Mouse (Mus musculus): Measurements from ENCODE around the gene Gucy2c. TPM values are rescaled to one million over a fixed set of nuclear protein-coding genes. Genes with fewer than 3 reads are reported as not detected.

Gene Gucy2c
- 0.10 TPM in 1 of 2 replicates, not detected in the other for polyA plus RNA-seq (2014; fragmentation: Nextera tagmentation; extraction: Ambion mirVana)

- Histone ChIP-seq H3K27me3 (ENCODE audit: control insufficient read depth, insufficient read depth, low read length) (no peaks in the 10 kb centered on the region), H3K4me2 (replicated peaks; ENCODE audit: low read depth, low read length) (no peak within 1 kb of the TSS), H3K9me3 (ENCODE audit: control insufficient read depth, low read length) (no peaks in the 10 kb centered on the region), H3K27ac (ENCODE audit: low read depth, low read length) (no peak within 1 kb of the TSS), H3K4me3 (ENCODE audit: low read length) (no peak within 1 kb of the TSS), H3K9ac (ENCODE audit: low read depth, low read length) (no peak within 1 kb of the TSS), H3K36me3 (ENCODE audit: control insufficient read depth, insufficient read depth, low read length) (no peaks in the 10 kb centered on the region), H3K4me1 (ENCODE audit: control insufficient read depth, insufficient read depth, low read length) (no peaks in the 10 kb centered on the region)
- no peak for ATAC-seq (ENCODE audit: low FRiP score, low TSS enrichment)
- WGBS, result 73% methylated on average over 20 of the region's 20 CpGs
These were observed at the start of gene Gucy2c for GRCm38 (mm10) chr6:136781377-136781986. Gucy2c (minus strand) TSS chr6:136781765.

GRCm38 (mm10) chr6:136828681-136829080 lies 47.1 kb upstream of the Gucy2c start:
- H3K4me2 ChIP-seq (replicated peaks; ENCODE audit: low read depth, low read length), result peak overlapping the region; percentile 63
- ATAC-seq (ENCODE audit: low FRiP score, low TSS enrichment), result no peak
- WGBS, result 39% methylated on average over 4 of the region's 4 CpGs
- H3K9me3 ChIP-seq (ENCODE audit: control insufficient read depth, low read length), result no peaks in the 10 kb centered on the region
- peak overlapping the region; percentile 73; the same call in 1 of the 2 replicates for H3K27ac ChIP-seq (ENCODE audit: low read depth, low read length)
- H3K4me3 ChIP-seq (ENCODE audit: low read length), result peak overlapping the region; percentile 100
- H3K9ac ChIP-seq (ENCODE audit: low read depth, low read length), result peak overlapping the region; percentile 59; the same call in 1 of the 2 replicates
- H3K4me1 ChIP-seq (ENCODE audit: control insufficient read depth, insufficient read depth, low read length), result 0 out of 2 replicates have a peak, but pooled peaks cover 3% of the 10 kb centered on the region
- H3K36me3 ChIP-seq (ENCODE audit: control insufficient read depth, insufficient read depth, low read length), result peaks cover 21% of the 10 kb centered on the region
- H3K27me3 ChIP-seq (ENCODE audit: control insufficient read depth, insufficient read depth, low read length), result no peaks in the 10 kb centered on the region

- H3K9me3 ChIP-seq (ENCODE audit: control insufficient read depth, low read length), result no peaks in the 10 kb centered on the region
- under 1% methylated on average over 45 of the region's 45 CpGs for WGBS
- 0 out of 2 replicates have a peak, but pooled peaks cover 3% of the 10 kb centered on the region for H3K4me1 ChIP-seq (ENCODE audit: control insufficient read depth, insufficient read depth, low read length)
- no peaks in the 10 kb centered on the region for H3K27me3 ChIP-seq (ENCODE audit: control insufficient read depth, insufficient read depth, low read length)
- peaks cover 24% of the 10 kb centered on the region for H3K36me3 ChIP-seq (ENCODE audit: control insufficient read depth, insufficient read depth, low read length)
- H3K9ac ChIP-seq (ENCODE audit: low read depth, low read length), result peak within 1 kb of the TSS; percentile 99
- H3K4me2 ChIP-seq (replicated peaks; ENCODE audit: low read depth, low read length), result peak within 1 kb of the TSS; percentile 63
- ATAC-seq (ENCODE audit: low FRiP score, low TSS enrichment), result peak; percentile 100
- H3K4me3 ChIP-seq (ENCODE audit: low read length), result peak within 1 kb of the TSS; percentile 100
- peak within 1 kb of the TSS; percentile 86 for H3K27ac ChIP-seq (ENCODE audit: low read depth, low read length)
These were observed 46.5 kb upstream of the Gucy2c start, which contains the start of gene Wbp11 for GRCm38 (mm10) chr6:136827881-136828561. Wbp11 (minus strand) TSS chr6:136828233.

GRCm38 (mm10) chr6:136827516-136827880 lies 45.9 kb upstream of the Gucy2c start, which contains the start of gene BC049715:
BC049715 (plus strand) TSS chr6:136827626.
- WGBS, result under 1% methylated on average over 34 of the region's 34 CpGs
- Histone ChIP-seq H3K4me1 (ENCODE audit: control insufficient read depth, insufficient read depth, low read length) (0 out of 2 replicates have a peak, but pooled peaks cover 3% of the 10 kb centered on the region), H3K36me3 (ENCODE audit: control insufficient read depth, insufficient read depth, low read length) (peaks cover 29% of the 10 kb centered on the region), H3K9ac (ENCODE audit: low read depth, low read length) (peak within 1 kb of the TSS; percentile 99), H3K27ac (ENCODE audit: low read depth, low read length) (peak within 1 kb of the TSS; percentile 86), H3K4me3 (ENCODE audit: low read length) (peak within 1 kb of the TSS; percentile 100), H3K4me2 (replicated peaks; ENCODE audit: low read depth, low read length) (peak within 1 kb of the TSS; percentile 63), H3K9me3 (ENCODE audit: control insufficient read depth, low read length) (no peaks in the 10 kb centered on the region), H3K27me3 (ENCODE audit: control insufficient read depth, insufficient read depth, low read length) (no peaks in the 10 kb centered on the region)
- ATAC-seq (ENCODE audit: low FRiP score, low TSS enrichment), result no peak; the same call in 1 of the 2 replicates

- H3K36me3 ChIP-seq (ENCODE audit: control insufficient read depth, insufficient read depth, low read length), result peaks cover 33% of the 10 kb centered on the region
- H3K4me3 ChIP-seq (ENCODE audit: low read length), result peak overlapping the region; percentile 100
- 0 out of 2 replicates have a peak, but pooled peaks cover 3% of the 10 kb centered on the region for H3K4me1 ChIP-seq (ENCODE audit: control insufficient read depth, insufficient read depth, low read length)
- 13% methylated on average over 7 of the region's 7 CpGs for WGBS
- H3K27ac ChIP-seq (ENCODE audit: low read depth, low read length), result no peak overlapping the region
- peak overlapping the region; percentile 99 for H3K9ac ChIP-seq (ENCODE audit: low read depth, low read length)
- no peaks in the 10 kb centered on the region for H3K9me3 ChIP-seq (ENCODE audit: control insufficient read depth, low read length)
- no peaks in the 10 kb centered on the region for H3K27me3 ChIP-seq (ENCODE audit: control insufficient read depth, insufficient read depth, low read length)
- peak overlapping the region; percentile 63 for H3K4me2 ChIP-seq (replicated peaks; ENCODE audit: low read depth, low read length)
- no peak for ATAC-seq (ENCODE audit: low FRiP score, low TSS enrichment)
These were observed 45.6 kb upstream of the Gucy2c start for GRCm38 (mm10) chr6:136827116-136827515.

- H3K27ac ChIP-seq (ENCODE audit: low read depth, low read length), result no peak overlapping the region
- peaks cover 54% of the 10 kb centered on the region for H3K36me3 ChIP-seq (ENCODE audit: control insufficient read depth, insufficient read depth, low read length)
- H3K4me3 ChIP-seq (ENCODE audit: low read length), result no peak overlapping the region
- no peaks in the 10 kb centered on the region for H3K9me3 ChIP-seq (ENCODE audit: control insufficient read depth, low read length)
- no peak overlapping the region for H3K9ac ChIP-seq (ENCODE audit: low read depth, low read length)
- no peaks in the 10 kb centered on the region for H3K27me3 ChIP-seq (ENCODE audit: control insufficient read depth, insufficient read depth, low read length)
- 92% methylated on average over 8 of the region's 8 CpGs for WGBS
- no peak for ATAC-seq (ENCODE audit: low FRiP score, low TSS enrichment)
- H3K4me2 ChIP-seq (replicated peaks; ENCODE audit: low read depth, low read length), result no peak overlapping the region
- H3K4me1 ChIP-seq (ENCODE audit: control insufficient read depth, insufficient read depth, low read length), result 0 out of 2 replicates have a peak, but pooled peaks cover 3% of the 10 kb centered on the region
These were observed 43.4 kb upstream of the Gucy2c start for GRCm38 (mm10) chr6:136824987-136825386.

DNA sequence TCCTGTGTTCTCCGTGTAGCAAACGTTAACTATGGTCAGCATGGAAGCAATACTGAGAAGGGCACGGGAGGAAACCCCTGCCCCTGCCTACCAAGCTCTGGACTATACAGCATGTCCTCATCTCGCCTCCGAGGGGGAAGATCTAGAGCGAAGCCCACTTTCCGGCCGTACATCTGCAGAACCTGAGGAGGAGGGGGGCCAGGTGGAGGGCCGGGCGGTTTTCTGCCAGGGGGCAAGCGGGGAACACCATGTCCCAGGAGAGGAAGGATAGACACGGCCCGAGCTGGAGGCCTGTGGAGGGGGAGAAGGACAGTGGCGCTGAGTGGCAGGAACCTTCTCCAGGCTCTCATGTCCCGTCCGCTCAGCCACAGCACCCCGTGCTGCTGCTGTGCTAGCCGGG lies 39.5 kb upstream of the Gucy2c start:
- Histone ChIP-seq H3K9me3 (ENCODE audit: control insufficient read depth, low read length) (no peaks in the 10 kb centered on the region), H3K27me3 (ENCODE audit: control insufficient read depth, insufficient read depth, low read length) (no peaks in the 10 kb centered on the region), H3K4me1 (ENCODE audit: control insufficient read depth, insufficient read depth, low read length) (no peaks in the 10 kb centered on the region), H3K27ac (ENCODE audit: low read depth, low read length) (no peak overlapping the region), H3K4me3 (ENCODE audit: low read length) (no peak overlapping the region), H3K36me3 (ENCODE audit: control insufficient read depth, insufficient read depth, low read length) (peaks cover 93% of the 10 kb centered on the region), H3K9ac (ENCODE audit: low read depth, low read length) (no peak overlapping the region), H3K4me2 (replicated peaks; ENCODE audit: low read depth, low read length) (no peak overlapping the region)
- no peak for ATAC-seq (ENCODE audit: low FRiP score, low TSS enrichment)
- 94% methylated on average over 17 of the region's 18 CpGs for WGBS

DNA sequence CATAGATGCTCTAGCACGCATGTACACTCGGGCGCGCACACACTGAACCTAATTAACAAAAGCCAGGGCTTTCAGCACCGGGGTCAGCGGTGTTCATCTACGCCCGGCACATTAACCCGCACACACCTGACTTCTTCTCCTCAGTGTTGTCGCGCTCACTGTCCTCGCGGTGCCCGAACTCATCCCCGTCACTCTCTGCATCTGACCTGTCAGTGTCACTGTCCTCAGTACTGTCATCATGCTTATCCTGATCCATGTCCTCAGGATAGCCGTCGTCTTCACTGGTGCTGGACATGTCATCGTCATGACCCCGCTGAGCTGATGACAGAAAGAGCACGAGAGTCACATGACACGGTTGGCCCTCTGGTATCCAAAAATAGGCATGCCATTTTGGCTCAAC lies 38.8 kb upstream of the Gucy2c start:
- Histone ChIP-seq H3K4me2 (replicated peaks; ENCODE audit: low read depth, low read length) (no peak overlapping the region), H3K9me3 (ENCODE audit: control insufficient read depth, low read length) (no peaks in the 10 kb centered on the region), H3K27me3 (ENCODE audit: control insufficient read depth, insufficient read depth, low read length) (no peaks in the 10 kb centered on the region), H3K27ac (ENCODE audit: low read depth, low read length) (no peak overlapping the region), H3K36me3 (ENCODE audit: control insufficient read depth, insufficient read depth, low read length) (peaks cover 95% of the 10 kb centered on the region), H3K4me1 (ENCODE audit: control insufficient read depth, insufficient read depth, low read length) (no peaks in the 10 kb centered on the region), H3K4me3 (ENCODE audit: low read length) (no peak overlapping the region), H3K9ac (ENCODE audit: low read depth, low read length) (no peak overlapping the region)
- no peak for ATAC-seq (ENCODE audit: low FRiP score, low TSS enrichment)
- WGBS, result 98% methylated on average over 21 of the region's 21 CpGs

GRCm38 (mm10) chr6:136817549-136817948 lies 36.0 kb upstream of the Gucy2c start:
- H3K4me1 ChIP-seq (ENCODE audit: control insufficient read depth, insufficient read depth, low read length), result no peaks in the 10 kb centered on the region
- no peak overlapping the region for H3K4me2 ChIP-seq (replicated peaks; ENCODE audit: low read depth, low read length)
- H3K27me3 ChIP-seq (ENCODE audit: control insufficient read depth, insufficient read depth, low read length), result no peaks in the 10 kb centered on the region
- peaks cover 94% of the 10 kb centered on the region for H3K36me3 ChIP-seq (ENCODE audit: control insufficient read depth, insufficient read depth, low read length)
- no peak overlapping the region for H3K9ac ChIP-seq (ENCODE audit: low read depth, low read length)
- no peak overlapping the region for H3K4me3 ChIP-seq (ENCODE audit: low read length)
- no peaks in the 10 kb centered on the region for H3K9me3 ChIP-seq (ENCODE audit: control insufficient read depth, low read length)
- no peak overlapping the region for H3K27ac ChIP-seq (ENCODE audit: low read depth, low read length)
- 93% methylated on average over 3 of the region's 3 CpGs for WGBS
- no peak for ATAC-seq (ENCODE audit: low FRiP score, low TSS enrichment)
